ENCODE assay signal across 8 mouse cellular contexts in the genomic region with DNA sequence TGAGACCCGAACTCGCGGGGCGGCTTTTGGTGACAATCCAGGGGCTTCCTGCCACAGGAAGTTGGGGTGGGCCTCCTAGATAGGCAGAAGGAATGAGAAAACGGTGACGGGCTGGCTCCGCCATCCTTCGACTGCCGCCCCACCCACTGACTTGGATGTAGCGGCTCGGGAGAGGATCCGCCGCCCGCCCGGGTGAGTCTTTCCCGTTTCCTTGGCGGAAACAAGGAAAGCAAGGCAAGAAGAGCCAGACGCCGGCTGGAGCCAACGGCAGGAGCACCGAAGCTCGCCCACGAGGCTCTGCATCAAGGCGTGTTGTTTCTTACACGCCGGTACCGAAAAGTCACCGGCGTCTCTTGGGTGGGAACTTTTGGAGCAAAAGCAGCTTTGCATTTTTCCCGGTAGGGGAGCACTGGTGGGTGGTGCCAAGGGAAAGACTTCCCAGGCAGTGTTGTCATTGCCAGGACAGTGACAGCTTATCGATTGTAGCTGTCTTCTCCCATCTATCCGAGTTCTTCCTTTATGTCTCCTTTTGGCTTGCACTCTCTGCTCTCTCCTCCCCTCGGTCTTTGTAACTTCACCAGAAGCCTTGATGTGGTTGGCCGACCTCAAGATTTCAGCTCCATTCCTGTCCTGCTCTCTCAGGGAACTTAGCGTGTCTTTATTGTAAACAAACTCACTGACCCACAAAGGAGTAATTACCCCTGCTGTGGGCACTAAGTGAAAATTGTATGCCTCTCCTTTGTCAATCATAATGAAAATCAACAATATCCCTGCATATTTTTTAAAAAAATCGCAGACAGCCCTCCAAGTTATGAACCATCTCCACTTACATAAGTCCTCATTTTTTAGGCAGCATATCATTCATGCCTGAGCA. TPM values are rescaled to one million over a fixed set of nuclear protein-coding genes. Genes with fewer than 3 reads are reported as not detected.
A peak's percentile ranks its signal among the peaks of the same experiment; 100 is the strongest.
DNase-seq lines count a peak whose midpoint lies in the region; ATAC-seq and TF ChIP-seq lines count a peak whose summit lies in the region.

No protein-coding gene starts in this region.

- H3K9me3 ChIP-seq in heart, embryonic 16.5 days (replicated peaks; ENCODE audit: control insufficient read depth, low read length) = no peaks in the 10 kb centered on the region
- H3K9me3 ChIP-seq in ES-Bruce4 (replicated peaks; ENCODE audit: control insufficient read depth, insufficient read depth, low read length, poor library complexity, severe bottlenecking) = no peaks in the 10 kb centered on the region
- no peaks in the 10 kb centered on the region for H3K9me3 ChIP-seq in limb, embryonic 11.5 days (ENCODE audit: control insufficient read depth, low read length)

- no peak for DNase-seq in heart, postnatal 36 days
- no peak for DNase-seq in limb, embryonic 11.5 days (ENCODE audit: low spot score)
- DNase-seq in adrenal gland, adult 8-10 months = no peak
- DNase-seq in urinary bladder, postnatal 10 days (ENCODE audit: low spot score) = no peak

- peaks cover 5% of the 10 kb centered on the region; the same call in 1 of the 2 replicates for H3K36me3 ChIP-seq in heart, embryonic 16.5 days (ENCODE audit: control insufficient read depth, insufficient read depth)
- no peaks in the 10 kb centered on the region for H3K36me3 ChIP-seq in ES-Bruce4 (ENCODE audit: control insufficient read depth, insufficient read depth, low read length, poor library complexity, severe bottlenecking)
- no peaks in the 10 kb centered on the region for H3K36me3 ChIP-seq in limb, embryonic 11.5 days (ENCODE audit: control insufficient read depth, insufficient read depth, low read length)
- H3K36me3 ChIP-seq in myocyte (ENCODE audit: control insufficient read depth, insufficient read depth) = peaks cover 2% of the 10 kb centered on the region

- no peak for TF ChIP-seq CTCF in ES-Bruce4 (IDR thresholded peaks at IDR 0.05; ENCODE audit: low read depth, low read length)
- no peak for TF ChIP-seq CTCF in embryonic fibroblast, embryonic 13.5 days (IDR thresholded peaks at IDR 0.05; ENCODE audit: borderline replicate concordance, insufficient read depth, low read length)

- peak overlapping the region; percentile 76 for H3K27ac ChIP-seq in heart, embryonic 16.5 days (ENCODE audit: low read length)
- H3K27ac ChIP-seq in ES-Bruce4 (ENCODE audit: insufficient read depth, low read length) = 0 out of 2 replicates have a peak overlapping the region, but pooled peaks have one; percentile 47
- H3K27ac ChIP-seq in embryonic fibroblast, embryonic 13.5 days (ENCODE audit: insufficient read depth, low read length) = peak overlapping the region; percentile 75
- peak overlapping the region; percentile 72 for H3K27ac ChIP-seq in limb, embryonic 11.5 days (replicated peaks; ENCODE audit: low read depth, low read length)

- peaks cover 71% of the 10 kb centered on the region for H3K79me2 ChIP-seq in myocyte (ENCODE audit: control insufficient read depth, insufficient read depth)

- peak overlapping the region; percentile 67 for H3ac ChIP-seq in myocyte (ENCODE audit: control insufficient read depth, insufficient read length)

- no peaks in the 10 kb centered on the region for H3K27me3 ChIP-seq in heart, embryonic 16.5 days (ENCODE audit: control insufficient read depth, insufficient read depth, low read length)
- H3K27me3 ChIP-seq in ES-Bruce4 (ENCODE audit: control insufficient read depth, insufficient read depth, low read length, poor library complexity, severe bottlenecking) (no peaks in the 10 kb centered on the region), myocyte (ENCODE audit: control insufficient read depth, insufficient read depth, insufficient read length) (no peaks in the 10 kb centered on the region)
- H3K27me3 ChIP-seq in limb, embryonic 11.5 days (ENCODE audit: control insufficient read depth, insufficient read depth, low read length) = no peaks in the 10 kb centered on the region

- peak; percentile 56 for ATAC-seq in heart, embryonic 16.5 days (replicated peaks; ENCODE audit: extremely low read depth, insufficient read depth, low FRiP score)
- ATAC-seq in limb, embryonic 11.5 days (ENCODE audit: insufficient number of reproducible peaks, low FRiP score, low TSS enrichment, low read depth) = no peak; the same call in 1 of the 2 replicates

- H3K4me3 ChIP-seq in heart, embryonic 16.5 days (ENCODE audit: low read length) = peak overlapping the region; percentile 69
- H3K4me3 ChIP-seq in ES-Bruce4 (ENCODE audit: low read depth, low read length) = peak overlapping the region; percentile 83
- H3K4me3 ChIP-seq in embryonic fibroblast, embryonic 13.5 days (ENCODE audit: insufficient read depth, low read length) = peak overlapping the region; percentile 88
- H3K4me3 ChIP-seq in limb, embryonic 11.5 days (ENCODE audit: low read depth, low read length) = peak overlapping the region; percentile 85
- H3K4me3 ChIP-seq in myocyte = peak overlapping the region; percentile 73

- no peak for TF ChIP-seq EP300 in ES-Bruce4 (IDR thresholded peaks at IDR 0.05; ENCODE audit: insufficient read depth, low read depth, low read length)

- TF ChIP-seq POLR2A in ES-Bruce4 (IDR thresholded peaks at IDR 0.05; ENCODE audit: insufficient read depth, low read length) = no peak
- 0 out of 2 replicates have a peak, but pooled peaks have one; percentile 14 for TF ChIP-seq POLR2A in embryonic fibroblast, embryonic 13.5 days (IDR thresholded peaks at IDR 0.05; ENCODE audit: low read depth, low read length)
- no peak for TF ChIP-seq POLR2A in myocyte (IDR thresholded peaks at IDR 0.05; ENCODE audit: insufficient read length, low read depth)

- peaks cover 12% of the 10 kb centered on the region for H3K4me1 ChIP-seq in heart, embryonic 16.5 days (ENCODE audit: control insufficient read depth, insufficient read depth, low read length)
- no peaks in the 10 kb centered on the region for H3K4me1 ChIP-seq in ES-Bruce4 (ENCODE audit: control insufficient read depth, insufficient read depth, low read length)
- no peaks in the 10 kb centered on the region for H3K4me1 ChIP-seq in embryonic fibroblast, embryonic 13.5 days (ENCODE audit: control insufficient read depth, insufficient read depth, low read length)
- H3K4me1 ChIP-seq in limb, embryonic 11.5 days (ENCODE audit: control insufficient read depth, insufficient read depth, low read length) = 0 out of 2 replicates have a peak, but pooled peaks cover 3% of the 10 kb centered on the region

- peak overlapping the region; percentile 97 for H3K4me2 ChIP-seq in heart, embryonic 16.5 days (ENCODE audit: low read depth, low read length)
- peak overlapping the region; percentile 90 for H3K4me2 ChIP-seq in limb, embryonic 11.5 days (ENCODE audit: low read depth, severe bottlenecking)
- H3K4me2 ChIP-seq in myocyte (ENCODE audit: low read depth) = peak overlapping the region; percentile 81

- under 1% methylated on average over 36 of the region's 36 CpGs for WGBS in heart, embryonic 16.5 days
- WGBS in limb, embryonic 11.5 days = 1% methylated on average over 36 of the region's 36 CpGs

- H3K9ac ChIP-seq in heart, embryonic 16.5 days (ENCODE audit: low read length) = peak overlapping the region; percentile 90
- peak overlapping the region; percentile 79 for H3K9ac ChIP-seq in ES-Bruce4 (ENCODE audit: low read depth, poor library complexity, severe bottlenecking)
- H3K9ac ChIP-seq in limb, embryonic 11.5 days (ENCODE audit: low read length) = peak overlapping the region; percentile 83

- intact Hi-C loops in heart, postnatal 36 days (cut with DNase I) = loop anchor here (2.0 kb wide), 1 partner anchor 157 kb away; no protein-coding TSS in a partner anchor

TF ChIP-seq in myocyte, 11 proteins besides CTCF, POLR2A, EP300 and RAD21 (continues in another document):
- TF ChIP-seq POLR2AphosphoS2 (IDR thresholded peaks at IDR 0.05; ENCODE audit: insufficient read length, low read depth) (no peak), REST (IDR thresholded peaks at IDR 0.05; ENCODE audit: insufficient read depth, insufficient read length) (no peak), MYOG (IDR thresholded peaks at IDR 0.05; ENCODE audit: control insufficient read depth in 1 of 3, insufficient read depth in 1 of 3, insufficient read length in 2 of 3, low read depth in 2 of 3) (no peak), USF1 (IDR thresholded peaks at IDR 0.05; ENCODE audit: low read depth) (no peak), TCF12 (IDR thresholded peaks at IDR 0.05; ENCODE audit: insufficient read depth, poor library complexity, severe bottlenecking) (no peak), SRF (IDR thresholded peaks at IDR 0.05; ENCODE audit: control insufficient read depth, insufficient read length, low read depth) (no peak), E2F4 (IDR thresholded peaks at IDR 0.05; ENCODE audit: insufficient read depth) (no peak), MAX (IDR thresholded peaks at IDR 0.05; ENCODE audit: low read depth) (no peak)

RNA-seq across cellular contexts. Expression of a gene that starts 0.5 kb away (rescaled TPM):
- 35.1 and 39.2 TPM in 2 replicates for polyA plus RNA-seq in heart, embryonic 16.5 days (2015; fragmentation: Nextera tagmentation; extraction: Ambion mirVana)
- total RNA-seq in heart, postnatal 36 days (2021) = 10 to 100 TPM; 30.9 to 33.5 TPM
- polyA plus RNA-seq in ES-Bruce4 (2011; ENCODE audit: insufficient read depth, insufficient read length, low read depth, missing spikeins) (55.6 and 56.1 TPM in 2 replicates), myocyte (2012; fragmentation: generic; extraction: Trizol) (6.5 TPM)
- 62.7 and 68.8 TPM in 2 replicates for polyA plus RNA-seq in embryonic fibroblast, embryonic 13.5 days (2011; ENCODE audit: insufficient read length, low read depth, missing spikeins)
- polyA plus RNA-seq in limb, embryonic 11.5 days (2014; fragmentation: Nextera tagmentation; extraction: Ambion mirVana) = 52.0 and 55.1 TPM in 2 replicates
- 10 to 100 TPM; 52.7 to 78.7 (median 59.3) TPM for total RNA-seq in adrenal gland, adult 8-10 months (2022)

RNA-seq across cellular contexts. Expression of a gene that starts 0.8 kb away (rescaled TPM):
- 4.6 and 5.9 TPM in 2 replicates for polyA plus RNA-seq in heart, embryonic 16.5 days (2015; fragmentation: Nextera tagmentation; extraction: Ambion mirVana)
- 10 to 100 TPM; 21.8 to 24.0 TPM for total RNA-seq in heart, postnatal 36 days (2021)
- polyA plus RNA-seq in ES-Bruce4 (2011; ENCODE audit: insufficient read depth, insufficient read length, low read depth, missing spikeins) (17.9 and 21.1 TPM in 2 replicates), myocyte (2012; fragmentation: generic; extraction: Trizol) (8.5 TPM)
- 48.9 and 52.0 TPM in 2 replicates for polyA plus RNA-seq in embryonic fibroblast, embryonic 13.5 days (2011; ENCODE audit: insufficient read length, low read depth, missing spikeins)
- 10.8 and 12.4 TPM in 2 replicates for polyA plus RNA-seq in limb, embryonic 11.5 days (2014; fragmentation: Nextera tagmentation; extraction: Ambion mirVana)
- total RNA-seq in adrenal gland, adult 8-10 months (2022) = 10 to 100 TPM; 64.7 to 83.4 (median 71.4) TPM

RNA-seq across cellular contexts. Expression of a gene that starts 41.4 kb away (rescaled TPM):
- 0.16 and 0.28 TPM in 2 replicates for polyA plus RNA-seq in heart, embryonic 16.5 days (2015; fragmentation: Nextera tagmentation; extraction: Ambion mirVana)
- not detected for total RNA-seq in heart, postnatal 36 days (2021)
- polyA plus RNA-seq in ES-Bruce4 (2011; ENCODE audit: insufficient read depth, insufficient read length, low read depth, missing spikeins) = not detected in 2 replicates
- not detected in 2 replicates for polyA plus RNA-seq in embryonic fibroblast, embryonic 13.5 days (2011; ENCODE audit: insufficient read length, low read depth, missing spikeins)
- polyA plus RNA-seq in limb, embryonic 11.5 days (2014; fragmentation: Nextera tagmentation; extraction: Ambion mirVana) = 0.05 TPM in 1 of 2 replicates, not detected in the other
- 0.04 TPM for polyA plus RNA-seq in myocyte (2012; fragmentation: generic; extraction: Trizol)
- total RNA-seq in adrenal gland, adult 8-10 months (2022) = under 1 TPM in 3 of 4 experiments, not detected in 1; 0.10 to 0.19 (median 0.15) TPM
